Mouse (Mus musculus): ENCODE data around the gene Hlf. TPM values are rescaled to one million over a fixed set of nuclear protein-coding genes. Genes with fewer than 3 reads are reported as not detected.
A peak's percentile ranks its signal among the peaks of the same experiment; 100 is the strongest.

Gene Hlf
- polyA plus RNA-seq (2015; fragmentation: Nextera tagmentation; extraction: Ambion mirVana): 5.0 and 5.4 TPM in 2 replicates

- no peaks in the 10 kb centered on the region for H3K9me3 ChIP-seq (ENCODE audit: control insufficient read depth, low read length)
- H3K36me3 ChIP-seq (ENCODE audit: control insufficient read depth, insufficient read depth, low read length): no peaks in the 10 kb centered on the region
- peaks cover 17% of the 10 kb centered on the region for H3K27me3 ChIP-seq (ENCODE audit: control insufficient read depth, insufficient read depth, low read depth, low read length)
- peak within 1 kb of the TSS; percentile 62 for H3K9ac ChIP-seq (ENCODE audit: low read length)
- H3K27ac ChIP-seq (ENCODE audit: low read length): no peak within 1 kb of the TSS
- peak; percentile 98 for ATAC-seq (ENCODE audit: low read depth)
- WGBS: under 1% methylated on average over 29 of the region's 40 CpGs
- peak within 1 kb of the TSS; percentile 63 for H3K4me3 ChIP-seq (ENCODE audit: low read length)
- H3K4me2 ChIP-seq (ENCODE audit: low read depth, low read length): peak within 1 kb of the TSS; percentile 97
- H3K4me1 ChIP-seq (replicated peaks; ENCODE audit: control insufficient read depth, insufficient read depth, low read length): peaks cover 22% of the 10 kb centered on the region
Measured at GRCm38 (mm10) chr11:90390817-90391173, at the start of gene Hlf. Gene Hlf, minus strand, starts transcription at chr11:90390895.

GRCm38 (mm10) chr11:90438768-90439167 is 48.1 kb upstream of the Hlf start:
- ATAC-seq (ENCODE audit: low read depth): no peak
- 51% methylated on average over 5 of the region's 5 CpGs for WGBS
- Histone ChIP-seq H3K9me3 (ENCODE audit: control insufficient read depth, low read length) (no peaks in the 10 kb centered on the region), H3K36me3 (ENCODE audit: control insufficient read depth, insufficient read depth, low read length) (no peaks in the 10 kb centered on the region), H3K4me3 (ENCODE audit: low read length) (no peak overlapping the region), H3K4me2 (ENCODE audit: low read depth, low read length) (no peak overlapping the region), H3K27ac (ENCODE audit: low read length) (no peak overlapping the region), H3K27me3 (ENCODE audit: control insufficient read depth, insufficient read depth, low read depth, low read length) (no peaks in the 10 kb centered on the region), H3K4me1 (replicated peaks; ENCODE audit: control insufficient read depth, insufficient read depth, low read length) (no peaks in the 10 kb centered on the region), H3K9ac (ENCODE audit: low read length) (no peak overlapping the region)

GRCm38 (mm10) chr11:90425207-90425525 is 34.5 kb upstream of the Hlf start:
- no peak overlapping the region for H3K27ac ChIP-seq (ENCODE audit: low read length)
- 38% methylated on average over 4 of the region's 4 CpGs for WGBS
- no peak overlapping the region for H3K4me2 ChIP-seq (ENCODE audit: low read depth, low read length)
- H3K4me3 ChIP-seq (ENCODE audit: low read length): no peak overlapping the region
- H3K4me1 ChIP-seq (replicated peaks; ENCODE audit: control insufficient read depth, insufficient read depth, low read length): no peaks in the 10 kb centered on the region
- H3K36me3 ChIP-seq (ENCODE audit: control insufficient read depth, insufficient read depth, low read length): no peaks in the 10 kb centered on the region
- peaks cover 3% of the 10 kb centered on the region; the same call in 1 of the 2 replicates for H3K27me3 ChIP-seq (ENCODE audit: control insufficient read depth, insufficient read depth, low read depth, low read length)
- no peak overlapping the region for H3K9ac ChIP-seq (ENCODE audit: low read length)
- no peaks in the 10 kb centered on the region for H3K9me3 ChIP-seq (ENCODE audit: control insufficient read depth, low read length)
- no peak for ATAC-seq (ENCODE audit: low read depth)

- no peak for ATAC-seq (ENCODE audit: low read depth)
- Histone ChIP-seq H3K27me3 (ENCODE audit: control insufficient read depth, insufficient read depth, low read depth, low read length) (peaks cover 5% of the 10 kb centered on the region; the same call in 1 of the 2 replicates), H3K4me2 (ENCODE audit: low read depth, low read length) (no peak overlapping the region), H3K4me1 (replicated peaks; ENCODE audit: control insufficient read depth, insufficient read depth, low read length) (no peaks in the 10 kb centered on the region), H3K27ac (ENCODE audit: low read length) (no peak overlapping the region), H3K9ac (ENCODE audit: low read length) (no peak overlapping the region), H3K4me3 (ENCODE audit: low read length) (no peak overlapping the region), H3K36me3 (ENCODE audit: control insufficient read depth, insufficient read depth, low read length) (no peaks in the 10 kb centered on the region), H3K9me3 (ENCODE audit: control insufficient read depth, low read length) (no peaks in the 10 kb centered on the region)
- 54% methylated on average over 11 of the region's 11 CpGs for WGBS
Measured at GRCm38 (mm10) chr11:90424334-90425206, 33.9 kb upstream of the Hlf start.

GRCm38 (mm10) chr11:90423896-90424295 is 33.2 kb upstream of the Hlf start:
- Histone ChIP-seq H3K36me3 (ENCODE audit: control insufficient read depth, insufficient read depth, low read length) (no peaks in the 10 kb centered on the region), H3K9me3 (ENCODE audit: control insufficient read depth, low read length) (no peaks in the 10 kb centered on the region), H3K4me2 (ENCODE audit: low read depth, low read length) (no peak overlapping the region), H3K4me3 (ENCODE audit: low read length) (no peak overlapping the region), H3K27me3 (ENCODE audit: control insufficient read depth, insufficient read depth, low read depth, low read length) (peaks cover 11% of the 10 kb centered on the region), H3K4me1 (replicated peaks; ENCODE audit: control insufficient read depth, insufficient read depth, low read length) (no peaks in the 10 kb centered on the region), H3K9ac (ENCODE audit: low read length) (no peak overlapping the region), H3K27ac (ENCODE audit: low read length) (no peak overlapping the region)
- no peak for ATAC-seq (ENCODE audit: low read depth)
- WGBS: 63% methylated on average over 3 of the region's 3 CpGs

DNA sequence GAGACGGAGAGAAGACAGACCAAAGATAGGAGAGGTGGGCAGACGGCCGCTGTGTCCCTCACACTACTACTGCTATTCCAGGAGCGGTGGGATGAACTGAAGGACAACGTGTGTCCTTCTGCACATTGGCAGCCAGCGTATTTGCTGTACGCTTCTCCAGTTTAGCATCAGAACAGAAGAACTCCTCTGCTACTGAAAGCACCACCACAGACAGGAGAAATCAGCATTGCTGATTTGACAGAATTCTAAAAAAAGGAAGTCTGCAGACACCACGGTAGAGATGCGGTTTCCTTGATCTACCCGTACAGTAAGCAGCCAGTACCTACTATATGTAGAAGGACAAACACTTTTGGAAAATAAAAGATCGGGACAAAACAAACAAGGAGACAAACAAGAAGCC is 29.0 kb upstream of the Hlf start:
- Histone ChIP-seq H3K4me3 (ENCODE audit: low read length) (no peak overlapping the region), H3K9me3 (ENCODE audit: control insufficient read depth, low read length) (0 out of 2 replicates have a peak, but pooled peaks cover 5% of the 10 kb centered on the region), H3K36me3 (ENCODE audit: control insufficient read depth, insufficient read depth, low read length) (no peaks in the 10 kb centered on the region), H3K9ac (ENCODE audit: low read length) (no peak overlapping the region), H3K4me2 (ENCODE audit: low read depth, low read length) (no peak overlapping the region), H3K27ac (ENCODE audit: low read length) (no peak overlapping the region), H3K4me1 (replicated peaks; ENCODE audit: control insufficient read depth, insufficient read depth, low read length) (peaks cover 10% of the 10 kb centered on the region), H3K27me3 (ENCODE audit: control insufficient read depth, insufficient read depth, low read depth, low read length) (peaks cover 17% of the 10 kb centered on the region)
- 83% methylated on average over 11 of the region's 11 CpGs for WGBS
- ATAC-seq (ENCODE audit: low read depth): no peak

DNA sequence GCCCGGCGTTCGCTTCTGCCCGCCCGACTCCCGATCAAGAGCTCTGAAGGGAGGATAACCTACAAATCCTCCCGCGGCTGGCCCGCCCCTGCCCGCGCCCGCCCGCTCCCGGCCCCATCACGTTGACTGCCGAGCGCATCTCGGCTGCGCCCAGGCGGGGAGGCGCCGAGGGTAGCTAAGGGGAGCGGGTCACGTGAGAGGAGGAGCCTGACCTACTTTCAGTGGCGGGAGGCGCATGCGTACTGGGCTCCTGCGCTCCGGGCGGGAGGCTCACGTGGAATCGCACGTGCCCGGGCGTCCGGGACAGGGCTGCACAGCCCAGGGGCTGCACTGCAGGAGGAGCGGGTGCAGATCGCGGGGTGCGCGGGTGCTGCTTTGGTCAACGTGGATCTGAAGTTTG is 27.2 kb upstream of the Hlf start:
- no peaks in the 10 kb centered on the region for H3K36me3 ChIP-seq (ENCODE audit: control insufficient read depth, insufficient read depth, low read length)
- H3K4me2 ChIP-seq (ENCODE audit: low read depth, low read length): peak overlapping the region; percentile 78
- H3K27me3 ChIP-seq (ENCODE audit: control insufficient read depth, insufficient read depth, low read depth, low read length): peaks cover 17% of the 10 kb centered on the region
- no peak overlapping the region for H3K27ac ChIP-seq (ENCODE audit: low read length)
- H3K9ac ChIP-seq (ENCODE audit: low read length): peak overlapping the region; percentile 47
- H3K9me3 ChIP-seq (ENCODE audit: control insufficient read depth, low read length): 0 out of 2 replicates have a peak, but pooled peaks cover 5% of the 10 kb centered on the region
- H3K4me3 ChIP-seq (ENCODE audit: low read length): peak overlapping the region; percentile 41
- WGBS: under 1% methylated on average over 42 of the region's 42 CpGs
- ATAC-seq (ENCODE audit: low read depth): peak; percentile 99
- peaks cover 10% of the 10 kb centered on the region for H3K4me1 ChIP-seq (replicated peaks; ENCODE audit: control insufficient read depth, insufficient read depth, low read length)

DNA sequence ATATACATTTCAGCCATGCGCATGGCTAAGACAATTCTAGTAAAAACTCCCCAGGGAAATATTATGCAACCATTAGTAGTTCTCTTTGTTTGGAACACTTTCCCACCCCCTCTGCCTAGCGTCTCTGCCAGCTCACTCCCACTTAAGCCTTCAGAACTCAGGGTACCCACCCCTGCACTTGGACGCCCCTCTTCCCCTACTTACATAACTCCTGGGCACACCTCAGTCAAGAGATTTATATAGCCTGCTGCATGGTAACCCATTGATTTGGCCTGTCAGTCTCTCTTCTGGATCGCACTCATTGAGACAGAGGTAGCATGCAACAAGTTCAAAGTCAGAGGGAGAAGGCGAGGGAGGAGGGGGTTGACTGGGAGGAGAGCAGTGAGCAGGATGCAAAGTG is 26.3 kb upstream of the Hlf start:
- Histone ChIP-seq H3K9me3 (ENCODE audit: control insufficient read depth, low read length) (0 out of 2 replicates have a peak, but pooled peaks cover 5% of the 10 kb centered on the region), H3K36me3 (ENCODE audit: control insufficient read depth, insufficient read depth, low read length) (no peaks in the 10 kb centered on the region), H3K27me3 (ENCODE audit: control insufficient read depth, insufficient read depth, low read depth, low read length) (peaks cover 17% of the 10 kb centered on the region), H3K27ac (ENCODE audit: low read length) (no peak overlapping the region), H3K4me1 (replicated peaks; ENCODE audit: control insufficient read depth, insufficient read depth, low read length) (peaks cover 10% of the 10 kb centered on the region), H3K4me3 (ENCODE audit: low read length) (no peak overlapping the region), H3K9ac (ENCODE audit: low read length) (no peak overlapping the region), H3K4me2 (ENCODE audit: low read depth, low read length) (no peak overlapping the region)
- WGBS: 74% methylated on average over 5 of the region's 5 CpGs
- ATAC-seq (ENCODE audit: low read depth): no peak

GRCm38 (mm10) chr11:90398850-90399249 is 8.2 kb upstream of the Hlf start:
- no peak for ATAC-seq (ENCODE audit: low read depth)
- no peak overlapping the region for H3K4me2 ChIP-seq (ENCODE audit: low read depth, low read length)
- no peak overlapping the region for H3K9ac ChIP-seq (ENCODE audit: low read length)
- WGBS: 24% methylated on average over 6 of the region's 6 CpGs
- no peak overlapping the region for H3K27ac ChIP-seq (ENCODE audit: low read length)
- no peaks in the 10 kb centered on the region for H3K4me1 ChIP-seq (replicated peaks; ENCODE audit: control insufficient read depth, insufficient read depth, low read length)
- no peaks in the 10 kb centered on the region for H3K36me3 ChIP-seq (ENCODE audit: control insufficient read depth, insufficient read depth, low read length)
- H3K9me3 ChIP-seq (ENCODE audit: control insufficient read depth, low read length): no peaks in the 10 kb centered on the region
- H3K4me3 ChIP-seq (ENCODE audit: low read length): no peak overlapping the region
- no peaks in the 10 kb centered on the region for H3K27me3 ChIP-seq (ENCODE audit: control insufficient read depth, insufficient read depth, low read depth, low read length)
